Mouse (Mus musculus) cerebellum, adult 9-11 months (tissue): ENCODE data around the gene Vav3.

Experiments used
- DNase-seq: peaks from one replicate; pipeline ENCODE4 v3.0.0; 2022

Gene Vav3

GRCm38 (mm10) chr3:109711751-109712150, 371.3 kb downstream of the Vav3 start:
- DNase-seq = no peak

- DNase-seq = no peak
These were observed 374.0 kb downstream of the Vav3 start for GRCm38 (mm10) chr3:109714476-109714875.

- DNase-seq = no peak
These were observed 381.3 kb downstream of the Vav3 start for GRCm38 (mm10) chr3:109721753-109722152.

DNA sequence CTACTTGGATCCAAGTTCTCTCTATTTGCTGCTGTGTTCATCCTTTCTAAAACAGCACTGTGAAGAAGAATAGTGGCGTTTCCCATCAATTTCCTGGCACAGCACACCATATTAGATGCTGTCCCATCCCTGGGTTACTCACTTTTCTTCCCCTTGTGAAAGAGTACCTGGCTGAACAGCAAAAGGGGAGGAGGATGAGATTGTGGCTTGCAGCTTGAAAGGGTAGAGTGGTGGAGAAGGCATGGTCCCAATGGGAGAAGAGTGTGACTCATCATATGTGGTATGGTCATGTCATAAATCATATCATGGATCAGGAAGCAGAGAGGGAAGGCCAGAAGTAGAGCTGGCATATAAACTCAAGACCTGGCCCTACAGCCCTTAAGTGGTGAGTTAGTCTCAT, 386.3 kb downstream of the Vav3 start:
- DNase-seq = no peak

DNA sequence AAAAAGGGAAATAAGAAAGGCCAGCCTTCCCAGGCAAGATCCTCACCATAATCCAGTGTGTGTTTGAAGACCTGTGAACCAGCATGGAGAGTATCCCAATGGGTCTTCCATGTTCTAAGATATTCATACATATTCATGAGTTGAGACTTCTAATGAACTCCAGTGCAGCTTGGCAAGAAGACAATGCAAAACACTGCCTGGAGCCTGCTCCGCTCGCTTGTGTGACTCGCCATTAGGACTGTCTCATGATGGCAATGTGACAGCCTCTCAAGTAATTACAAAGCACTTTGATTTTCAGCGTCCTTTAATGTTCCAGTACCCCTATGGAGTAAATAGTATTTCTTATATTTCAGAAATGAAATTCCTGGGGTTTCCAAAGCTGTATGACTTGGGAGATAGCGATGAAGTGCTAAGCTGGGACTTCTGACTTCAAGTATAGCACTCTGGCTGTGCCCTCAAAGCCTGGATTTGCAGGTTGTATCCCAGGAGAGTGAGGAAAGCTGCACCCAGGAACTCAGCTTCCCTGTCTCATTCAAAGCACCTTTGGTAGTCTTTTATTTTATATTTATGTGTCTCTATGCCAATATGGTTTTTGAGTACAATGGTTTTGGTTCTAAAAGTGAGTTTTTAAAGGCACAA, 391.3 kb downstream of the Vav3 start:
- no peak for DNase-seq

DNA sequence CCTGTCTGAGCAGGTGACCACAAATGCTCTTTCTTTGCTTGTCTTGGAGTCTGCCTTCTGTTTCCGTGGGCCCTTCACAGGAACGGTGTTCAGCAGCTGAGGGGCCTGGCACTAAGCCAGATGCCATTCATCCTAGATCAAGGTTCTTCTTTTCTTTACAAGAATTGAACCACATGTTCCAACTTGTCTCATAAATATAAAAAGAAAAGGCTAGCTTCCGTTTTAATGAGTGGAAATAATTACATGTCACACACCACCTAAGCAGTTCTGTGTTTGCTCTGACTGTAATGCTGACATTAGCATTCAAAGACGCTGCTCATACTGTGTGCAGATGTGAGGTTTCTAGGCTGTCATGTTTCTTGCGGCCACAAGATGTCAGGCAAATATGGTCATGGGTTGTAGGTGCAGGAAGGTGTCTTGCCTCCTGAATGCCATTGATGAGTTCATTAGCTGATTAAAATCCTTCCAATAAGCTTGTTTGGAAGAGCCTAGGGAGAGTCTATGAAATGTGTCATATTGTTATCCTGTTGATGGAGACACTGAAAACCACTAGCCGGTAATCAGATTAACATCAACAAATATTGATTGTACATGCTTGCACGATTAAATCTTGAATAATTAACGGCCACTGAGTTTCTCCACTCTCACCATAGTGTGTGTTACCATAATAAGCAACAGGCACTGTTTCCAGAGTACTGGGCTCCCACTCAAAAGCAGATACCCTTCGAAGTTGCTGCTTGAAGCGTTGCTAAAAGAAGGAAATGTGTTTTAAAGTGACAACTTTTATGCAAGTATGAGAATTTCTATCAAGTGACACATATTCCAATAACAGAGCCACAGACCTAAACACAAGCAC, 392.1 kb downstream of the Vav3 start:
- DNase-seq = peak; percentile 43
